Mouse (Mus musculus) left cerebral cortex, postnatal 14 days (tissue): ENCODE results near the gene Fam111a. TPM values are rescaled to one million over a fixed set of nuclear protein-coding genes. Genes with fewer than 3 reads are reported as not detected.
"Not testable (repeated sequence)": the region's sequence is repeated elsewhere in the genome, so short reads cannot be mapped to it uniquely, and the experiment has no call there.

ENCODE experiments used
- DNase-seq, 2 experiments: peaks; one replicate each; pipeline ENCODE4 v3.0.0; 2021 to 2022; ENCODE audit warnings: low spot score in 2 of 2, mixed read lengths in 1 of 2
- intact Hi-C: fragments of 180-260 bp; cut with DNase I; formaldehyde crosslinking; loops from one replicate; pipeline ENCODE4 v1.15.1; 2025
- long read RNA-seq, 2 experiments: library from polyadenylated mRNA; stranded (forward); transcript quantifications; one replicate each; pipeline ENCODE4 v2.0.0; 2021
- total RNA-seq, 2 experiments: library from RNA; stranded (reverse); gene quantifications; 2 replicates each; pipeline ENCODE4 v1.2.3; 2021

Fam111a gene
- 1 to 10 TPM; 1.9 to 2.7 TPM for total RNA-seq
- long read RNA-seq, experiment 1, partial matches to known transcripts: 0 of 2 reads
- long read RNA-seq, experiment 1, other reads (novel, unspliced or antisense): 0 of 2 reads
- long read RNA-seq, experiment 2, partial matches to known transcripts: 0 of 3 reads
- long read RNA-seq, experiment 2, other reads (novel, unspliced or antisense): 1 of 3 reads

GRCm38 (mm10) chr19:12545440-12545839 is at the start of gene Fam111a:
Gene Fam111a, plus strand, starts transcription at chr19:12545740.
- DNase-seq, intact Hi-C loops: not testable (repeated sequence)

GRCm38 (mm10) chr19:12496241-12496640 is 49.3 kb upstream of the Fam111a start:
- no peak for DNase-seq
- intact Hi-C loops: loop anchor here (5.0 kb wide), 1 partner anchor 364 kb away; no protein-coding TSS in a partner anchor

- DNase-seq: no peak
- intact Hi-C loops: loop anchor here (5.0 kb wide), 1 partner anchor 366 kb away; no protein-coding TSS in a partner anchor
Observed at GRCm38 (mm10) chr19:12497909-12498308, 47.6 kb upstream of the Fam111a start.

GRCm38 (mm10) chr19:12498321-12498720 is 47.2 kb upstream of the Fam111a start:
- DNase-seq: no peak
- intact Hi-C loops: loop anchor here (5.0 kb wide), 1 partner anchor 366 kb away; no protein-coding TSS in a partner anchor

- no peak for DNase-seq
- intact Hi-C loops: loop anchor here (5.0 kb wide), 1 partner anchor 367 kb away; no protein-coding TSS in a partner anchor
Observed at GRCm38 (mm10) chr19:12498941-12499340, 46.6 kb upstream of the Fam111a start.

GRCm38 (mm10) chr19:12499485-12499884 is 46.1 kb upstream of the Fam111a start:
- no peak for DNase-seq
- intact Hi-C loops: loop anchor here (5.0 kb wide), 1 partner anchor 367 kb away; no protein-coding TSS in a partner anchor

GRCm38 (mm10) chr19:12500124-12500523 is 45.4 kb upstream of the Fam111a start:
- peak; percentile 72 to 84 for DNase-seq
- intact Hi-C loops: loop anchor here (5.0 kb wide), 3 partner anchors 33 to 488 kb away; no protein-coding TSS in a partner anchor

- DNase-seq: peak; percentile 40 to 53
- intact Hi-C loops: loop anchor here (5.0 kb wide), 3 partner anchors 34 to 489 kb away; no protein-coding TSS in a partner anchor
Observed at GRCm38 (mm10) chr19:12500881-12501311, 44.6 kb upstream of the Fam111a start.

- DNase-seq: peak; percentile 93 to 96
- intact Hi-C loops: loop anchor here (5.0 kb wide), 3 partner anchors 34 to 489 kb away; no protein-coding TSS in a partner anchor
Observed at GRCm38 (mm10) chr19:12501370-12502347, 43.9 kb upstream of the Fam111a start, which contains the start of gene Dtx4. Gene Dtx4, minus strand, starts transcription at chr19:12501454.

- DNase-seq: no peak
- intact Hi-C loops: loop anchor here (5.0 kb wide), 3 partner anchors 35 to 490 kb away; no protein-coding TSS in a partner anchor
Observed at GRCm38 (mm10) chr19:12502756-12503155, 42.8 kb upstream of the Fam111a start.

- intact Hi-C loops: loop anchor here (5.0 to 10.0 kb wide), 3 partner anchors 283 to 1300 kb away; partner anchors contain the start of genes Lpxn, Olfr1499 and Zfp91
- DNase-seq: no peak
Observed at GRCm38 (mm10) chr19:12514621-12515020, 30.9 kb upstream of the Fam111a start.

GRCm38 (mm10) chr19:12517671-12518540 is 27.6 kb upstream of the Fam111a start:
- intact Hi-C loops: loop anchor here (1.0 to 10.0 kb wide), 4 partner anchors 74 to 1297 kb away; partner anchors contain the start of genes Lpxn, Olfr1499 and Zfp91
- DNase-seq: peak; percentile 69 to 72

GRCm38 (mm10) chr19:12518541-12518890 is 27.0 kb upstream of the Fam111a start:
- intact Hi-C loops: loop anchor here (5.0 to 10.0 kb wide), 3 partner anchors 279 to 1296 kb away; partner anchors contain the start of genes Lpxn, Olfr1499 and Zfp91
- DNase-seq: no peak

- DNase-seq: no peak
- intact Hi-C loops: no loop called here
Observed at GRCm38 (mm10) chr19:12523377-12523776, 22.2 kb upstream of the Fam111a start.

GRCm38 (mm10) chr19:12537168-12537567 is 8.4 kb upstream of the Fam111a start:
- intact Hi-C loops: no loop called here
- no peak for DNase-seq

GRCm38 (mm10) chr19:12539975-12540374 is 5.6 kb upstream of the Fam111a start:
- intact Hi-C loops: no loop called here

GRCm38 (mm10) chr19:12540727-12541126 is 4.8 kb upstream of the Fam111a start:
- intact Hi-C loops: no loop called here
- no peak for DNase-seq

More at GRCm38 (mm10) chr19:12539975-12540374, 5.6 kb upstream of the Fam111a start:
- no peak for DNase-seq

- no peak for DNase-seq
- intact Hi-C loops: no loop called here
Observed at GRCm38 (mm10) chr19:12541644-12542043, 3.9 kb upstream of the Fam111a start.
